18 mouse cellular contexts compared by ENCODE assay signal in the genomic region with DNA sequence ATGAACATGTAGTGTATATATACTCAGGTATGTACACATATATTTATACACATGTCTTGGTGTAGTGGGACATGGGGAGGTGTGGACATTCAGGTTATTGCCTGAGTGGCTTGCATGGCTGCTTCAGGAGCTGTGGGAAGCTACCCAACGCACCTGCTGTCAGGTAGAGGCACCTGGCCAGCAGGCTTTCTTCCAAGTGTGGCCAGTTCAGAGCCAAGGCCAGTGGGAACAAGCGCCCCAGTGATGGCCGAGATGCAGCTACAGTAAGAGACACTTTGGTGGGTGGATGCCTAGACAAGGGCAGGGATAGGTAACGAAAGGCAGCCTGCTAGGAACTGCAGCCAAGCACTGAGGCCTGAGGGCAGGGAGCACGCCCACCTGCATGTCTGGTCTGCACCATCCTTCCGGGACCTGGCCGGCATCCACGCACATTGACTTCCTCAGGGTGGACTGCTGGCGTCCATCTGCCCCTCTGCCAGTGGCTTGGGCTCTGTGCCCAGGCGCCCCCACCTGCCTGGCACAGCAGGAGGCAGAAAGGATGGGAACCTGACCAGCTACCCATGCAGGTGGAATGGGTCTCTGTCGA.
DNase-seq lines count a peak whose midpoint lies in the region; ATAC-seq lines count a peak whose summit lies in the region.
"Had no signal": no experiment of that assay in that cellular context is flagged by ENCODE, and none has a peak within 500 bp of the region (broad histone marks: within the 10 kb centered on the region; RNA-seq: fewer than 3 reads in every experiment).

No protein-coding gene starts in this region.

- no peaks in the 10 kb centered on the region for H3K36me3 ChIP-seq in hindbrain, embryonic 13.5 days
- H3K36me3 ChIP-seq in hindbrain, embryonic 11.5 days (ENCODE audit: control insufficient read depth, insufficient read depth, low read length) = no peaks in the 10 kb centered on the region
- H3K36me3 ChIP-seq in megakaryocyte, embryonic 14.5 days (replicated peaks; ENCODE audit: low read length) = no peaks in the 10 kb centered on the region
- H3K36me3 ChIP-seq: heart, embryonic 12.5 days; midbrain, embryonic 12.5 days had no signal

- peak overlapping the region; percentile 80 for H3K27ac ChIP-seq in hindbrain, embryonic 13.5 days
- no peak overlapping the region for H3K27ac ChIP-seq in hindbrain, embryonic 11.5 days (ENCODE audit: low read depth, low read length)
- H3K27ac ChIP-seq: midbrain, embryonic 12.5 days had no signal

- H3K4me2 ChIP-seq in hindbrain, embryonic 13.5 days = no peak overlapping the region
- no peak overlapping the region for H3K4me2 ChIP-seq in hindbrain, embryonic 11.5 days (replicated peaks; ENCODE audit: low read depth, low read length)
- H3K4me2 ChIP-seq: heart, embryonic 12.5 days; midbrain, embryonic 12.5 days had no signal

- no peak for DNase-seq in hindbrain, embryonic 11.5 days (ENCODE audit: low spot score)
- DNase-seq in cerebellum, adult 18-20 months = peak; percentile 91 to 94
- DNase-seq in cerebellum, postnatal 25 days = peak; percentile 97 to 98
- no peak for DNase-seq in heart, adult 8-10 months (ENCODE audit: low spot score)
- DNase-seq: kidney, postnatal 14 days; layer of hippocampus, adult 9-11 months; lung, adult 2 months; lung, postnatal 4 days; right cerebral cortex, adult 18-20 months had no signal

- WGBS in hindbrain, embryonic 13.5 days = 75% methylated on average over 11 of the region's 11 CpGs
- WGBS in hindbrain, embryonic 11.5 days = 82% methylated on average over 11 of the region's 11 CpGs

- peaks cover 82% of the 10 kb centered on the region for H3K4me1 ChIP-seq in hindbrain, embryonic 13.5 days (replicated peaks)
- H3K4me1 ChIP-seq in hindbrain, embryonic 11.5 days (replicated peaks; ENCODE audit: control insufficient read depth, insufficient read depth, low read length) = no peaks in the 10 kb centered on the region; the same call in 1 of the 2 replicates
- no peaks in the 10 kb centered on the region; the same call in 1 of the 2 replicates for H3K4me1 ChIP-seq in megakaryocyte, embryonic 14.5 days

- H3K4me3 ChIP-seq in hindbrain, embryonic 13.5 days = no peak overlapping the region
- H3K4me3 ChIP-seq in hindbrain, embryonic 11.5 days (ENCODE audit: low read depth, low read length) = no peak overlapping the region
- peak overlapping the region; percentile 60 for H3K4me3 ChIP-seq in megakaryocyte, embryonic 14.5 days (replicated peaks)
- H3K4me3 ChIP-seq: erythroblast, embryonic 14.5 days; heart, embryonic 12.5 days; midbrain, embryonic 12.5 days; myocyte had no signal

- no peaks in the 10 kb centered on the region for H3K9me3 ChIP-seq in hindbrain, embryonic 13.5 days
- H3K9me3 ChIP-seq in hindbrain, embryonic 11.5 days (ENCODE audit: control insufficient read depth, low read length) = no peaks in the 10 kb centered on the region
- H3K9me3 ChIP-seq in megakaryocyte, embryonic 14.5 days = no peaks in the 10 kb centered on the region
- H3K9me3 ChIP-seq: heart, embryonic 12.5 days; midbrain, embryonic 12.5 days had no signal

- no peak for ATAC-seq in hindbrain, embryonic 13.5 days (ENCODE audit: low FRiP score)
- ATAC-seq in hindbrain, embryonic 11.5 days (ENCODE audit: low FRiP score) = no peak
- no peak for ATAC-seq in megakaryocyte, adult 5-6 weeks (ENCODE audit: poor library complexity, severe bottlenecking)
- no peak for ATAC-seq in granulocyte monocyte progenitor cell, adult 5-6 weeks (replicated peaks; ENCODE audit: poor library complexity, severe bottlenecking)
- ATAC-seq: intestine, embryonic 16.5 days had no signal

- no peak overlapping the region for H3K9ac ChIP-seq in hindbrain, embryonic 13.5 days
- H3K9ac ChIP-seq in hindbrain, embryonic 11.5 days (ENCODE audit: low read depth, low read length) = no peak overlapping the region
- H3K9ac ChIP-seq: heart, embryonic 12.5 days; midbrain, embryonic 12.5 days had no signal

- H3K27me3 ChIP-seq in hindbrain, embryonic 13.5 days = no peaks in the 10 kb centered on the region
- no peaks in the 10 kb centered on the region for H3K27me3 ChIP-seq in hindbrain, embryonic 11.5 days (ENCODE audit: control insufficient read depth, insufficient read depth, low read length)
- H3K27me3 ChIP-seq in megakaryocyte, embryonic 14.5 days (replicated peaks) = peaks cover 41% of the 10 kb centered on the region

Comparison
In these comparisons a context has a peak if more than half of its experiments do, and no peak if none do; other contexts are left out.
1. DNase-seq: peak in cerebellum, adult 18-20 months (2 of 2) and cerebellum, postnatal 25 days (2 of 2); none in hindbrain, embryonic 11.5 days (single experiment) and heart, adult 8-10 months (single experiment).